Mouse (Mus musculus) layer of hippocampus, postnatal 10 days (tissue): ENCODE measurements at regions not wholly inside any gene's neighbourhood (a gene's known extent, or its start where the extent isn't known, plus 50 kb on each side); places are given as distances from the start of the nearest gene placed in this dataset.

Experiments
- DNase-seq, 2 experiments: peaks; one replicate each; pipeline ENCODE4 v3.0.0; 2021; ENCODE audit warnings: low spot score in 2 of 2

DNA sequence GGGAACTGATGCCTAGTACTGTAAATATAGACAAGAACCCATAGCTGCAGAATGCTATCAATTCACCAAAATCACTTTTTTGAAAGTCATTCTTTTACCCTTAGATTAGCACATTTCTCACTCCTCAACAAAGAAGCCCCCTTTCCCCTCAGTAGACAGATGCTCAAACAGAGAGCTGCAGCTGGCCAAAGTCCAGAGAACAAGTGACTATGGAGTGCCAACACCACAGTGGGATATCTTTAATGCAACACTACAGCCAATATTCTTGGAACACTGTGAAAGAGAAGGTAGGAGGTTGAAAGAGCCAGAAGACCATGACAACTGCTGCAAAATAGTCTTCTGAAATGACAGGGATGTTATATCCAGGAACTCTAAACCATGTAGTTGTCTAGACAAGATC is 544.0 kb downstream of the Ets1 start:
- DNase-seq, result no peak

DNA sequence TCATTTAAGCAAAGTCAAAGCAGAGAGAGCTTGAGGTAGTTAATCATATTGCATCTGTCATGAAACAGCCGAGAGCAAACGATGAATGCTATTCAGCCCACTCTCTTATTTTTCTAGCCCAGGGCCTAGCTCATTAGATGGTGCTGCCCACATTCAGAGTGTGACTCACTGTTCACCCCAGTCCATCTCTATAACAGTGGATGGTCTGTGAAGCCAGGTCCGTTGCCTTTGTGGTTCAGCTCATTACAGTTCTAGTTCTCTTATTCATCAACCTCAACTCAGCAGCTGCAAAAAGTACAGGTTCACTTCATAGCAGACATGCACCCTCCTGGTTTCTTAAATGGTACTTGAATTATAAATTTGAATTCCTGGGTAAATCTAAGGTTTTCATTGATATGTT is 551.2 kb downstream of the Ets1 start:
- no peak for DNase-seq

DNA sequence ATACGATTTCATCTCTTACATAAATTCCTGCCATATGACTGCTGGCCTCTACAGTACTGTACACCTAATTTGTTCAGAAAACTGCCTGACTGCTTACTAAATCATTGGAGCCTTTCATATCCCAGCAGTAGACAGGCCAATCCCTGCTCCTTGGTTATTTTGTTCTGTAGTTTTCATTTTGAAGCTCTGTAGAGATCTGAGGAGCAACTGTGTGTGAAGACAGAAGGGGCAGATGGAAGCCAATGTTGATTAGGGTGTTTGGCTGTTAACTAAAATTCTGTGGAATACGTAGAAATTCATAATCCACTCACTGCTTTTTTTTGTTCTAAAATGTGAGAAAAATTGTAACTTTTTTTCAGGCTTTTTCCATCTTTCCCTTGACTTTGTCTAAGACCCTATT is 573.1 kb downstream of the Ets1 start:
- DNase-seq, result no peak

DNA sequence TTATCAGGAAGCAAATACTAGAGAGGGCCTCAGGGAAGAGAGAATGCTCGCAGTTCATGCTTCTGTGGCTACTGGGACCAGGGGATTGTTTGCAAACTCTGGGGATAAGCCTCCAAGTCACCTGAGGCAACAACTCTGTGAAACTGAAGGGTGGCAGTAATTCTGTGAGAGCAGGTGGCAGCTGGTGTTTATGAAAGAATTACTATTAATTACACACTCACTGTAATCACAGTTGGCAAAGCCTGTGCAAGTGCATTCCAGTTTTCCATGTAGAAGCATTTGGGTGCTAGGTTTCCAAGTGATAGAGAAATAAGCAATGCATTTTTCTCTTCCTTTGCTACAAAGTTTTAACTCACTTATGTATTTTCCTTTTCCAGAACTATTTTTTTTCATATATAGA is 578.5 kb downstream of the Ets1 start:
- DNase-seq, result peak; percentile 5 to 14

DNA sequence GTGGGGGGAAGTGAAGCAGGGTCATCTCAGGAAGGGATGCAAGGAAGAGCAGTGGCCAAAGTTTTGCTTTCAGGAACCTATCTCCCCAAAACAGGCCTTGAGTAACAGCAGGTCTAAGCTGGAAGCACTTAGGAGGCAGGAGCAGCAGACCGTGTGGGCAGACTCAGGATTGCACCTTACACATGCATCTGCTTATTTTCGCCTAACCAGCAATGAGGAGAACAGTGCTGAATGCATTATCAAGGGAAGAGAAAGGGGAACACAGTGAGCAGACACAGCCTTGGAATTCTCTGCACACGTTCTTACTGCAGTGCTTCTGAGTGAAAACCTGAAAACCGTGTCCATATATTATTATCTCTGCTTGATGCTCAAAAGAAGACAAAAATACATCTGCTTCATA is 585.0 kb downstream of the Ets1 start:
- no peak for DNase-seq

DNA sequence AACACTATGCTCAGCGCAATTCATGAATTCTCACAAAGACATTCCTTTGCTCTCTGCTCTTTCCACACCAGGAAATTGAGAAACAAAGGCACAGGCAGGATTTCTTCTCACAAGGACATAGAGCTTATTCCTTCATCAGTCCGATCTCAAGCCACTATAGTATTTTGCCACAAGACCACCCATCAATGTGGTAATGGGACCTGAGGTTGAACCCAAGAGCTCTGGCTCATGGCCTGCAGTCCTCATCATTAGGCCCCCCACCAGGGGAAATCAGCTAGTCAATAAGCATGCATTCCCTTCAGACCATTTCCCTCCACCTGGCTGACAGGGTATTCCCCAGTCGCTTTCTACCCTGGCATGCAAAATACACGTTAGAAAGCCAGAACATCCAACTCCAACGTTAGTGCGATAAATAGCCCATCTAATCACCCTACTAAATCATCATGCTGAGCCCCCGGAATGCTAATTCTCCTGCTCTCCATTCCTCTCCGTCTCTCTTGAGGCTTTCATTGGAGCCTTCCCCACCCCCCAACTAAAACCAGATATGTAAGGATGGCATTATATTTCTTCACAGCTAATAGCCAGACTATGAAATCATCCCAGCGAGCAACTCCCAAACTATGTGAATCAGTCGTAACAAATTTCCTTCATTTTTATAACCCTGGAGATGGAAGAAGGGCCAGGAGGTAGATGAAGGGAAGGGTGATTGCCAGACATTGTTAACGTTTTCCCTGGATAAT is 586.2 kb downstream of the Ets1 start:
- DNase-seq, result no peak

DNA sequence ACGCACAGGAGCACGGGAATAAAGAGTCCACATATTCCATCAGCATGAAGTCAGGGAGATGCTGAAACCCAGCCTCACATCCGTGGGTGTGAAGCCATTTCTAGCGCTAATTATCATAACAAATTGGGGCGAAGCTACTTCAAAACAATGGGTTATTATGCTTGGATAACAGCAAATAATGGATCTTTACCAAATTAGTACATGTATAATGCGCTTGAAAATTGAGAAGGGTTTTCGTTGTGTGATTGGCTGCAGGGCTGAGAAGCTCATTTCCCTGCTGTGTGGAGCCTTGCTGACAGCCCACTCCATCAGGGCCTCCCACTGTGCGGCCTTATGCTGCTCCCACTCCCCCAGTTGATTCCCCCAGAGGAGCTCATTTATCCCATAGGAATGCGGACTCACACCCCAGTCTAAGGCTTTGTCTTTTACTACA is 597.7 kb downstream of the Ets1 start:
- no peak for DNase-seq

DNA sequence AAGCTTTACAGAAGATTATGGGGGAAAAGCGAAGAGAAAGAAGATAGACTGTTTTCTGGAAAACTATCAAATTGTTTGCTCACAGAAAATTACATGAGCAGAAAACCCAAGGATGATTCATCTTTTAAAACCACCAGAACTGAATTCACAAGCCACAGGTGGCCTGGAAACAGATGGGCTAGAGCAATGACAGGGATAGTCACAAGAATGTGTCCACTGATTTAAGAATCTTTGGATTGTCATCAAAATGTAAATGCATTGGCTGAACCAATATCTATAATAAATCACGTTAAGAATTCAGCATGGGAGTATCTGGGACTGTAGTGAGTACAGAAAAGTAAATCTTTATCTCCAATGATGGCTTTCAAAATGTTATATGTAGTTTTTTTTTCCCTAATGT is 602.2 kb downstream of the Ets1 start:
- no peak for DNase-seq

DNA sequence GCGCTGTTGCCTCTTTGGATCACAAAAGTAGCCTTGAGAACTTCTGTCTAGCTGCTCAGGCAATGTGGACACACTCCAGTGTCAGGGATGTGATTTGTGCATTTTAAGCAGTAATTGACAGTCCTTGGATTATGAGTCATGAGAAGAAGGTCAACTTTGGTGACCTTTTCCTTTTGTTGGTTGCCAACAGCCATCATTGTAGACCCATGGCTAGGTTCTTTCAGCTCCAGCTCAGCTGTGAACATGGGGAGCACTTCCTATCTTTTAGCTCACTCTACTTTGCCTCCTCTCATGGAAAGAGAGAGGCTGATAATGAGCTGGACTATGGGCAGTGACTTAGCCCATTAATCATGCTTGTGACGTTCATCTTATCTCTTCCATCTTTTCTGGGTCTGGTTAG is 602.8 kb downstream of the Ets1 start:
- DNase-seq, result no peak

DNA sequence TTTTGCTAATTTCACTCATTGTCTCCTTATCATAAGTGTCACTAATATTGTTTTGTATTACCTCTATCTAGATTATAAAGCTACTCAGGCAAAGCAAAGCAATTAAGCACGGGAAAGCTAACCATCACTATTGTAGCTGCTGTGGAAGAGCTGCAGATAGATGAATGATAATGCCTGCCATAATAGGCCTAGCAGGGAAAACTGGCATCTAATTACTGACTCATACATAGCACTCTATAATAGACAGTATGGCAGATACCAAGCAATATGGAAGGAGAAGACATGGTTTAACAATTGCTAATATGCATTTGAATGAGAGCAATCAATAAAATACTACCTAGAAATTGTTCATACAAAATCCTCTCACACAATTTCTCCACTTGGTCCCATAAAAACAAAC is 604.5 kb downstream of the Ets1 start:
- DNase-seq, result no peak

DNA sequence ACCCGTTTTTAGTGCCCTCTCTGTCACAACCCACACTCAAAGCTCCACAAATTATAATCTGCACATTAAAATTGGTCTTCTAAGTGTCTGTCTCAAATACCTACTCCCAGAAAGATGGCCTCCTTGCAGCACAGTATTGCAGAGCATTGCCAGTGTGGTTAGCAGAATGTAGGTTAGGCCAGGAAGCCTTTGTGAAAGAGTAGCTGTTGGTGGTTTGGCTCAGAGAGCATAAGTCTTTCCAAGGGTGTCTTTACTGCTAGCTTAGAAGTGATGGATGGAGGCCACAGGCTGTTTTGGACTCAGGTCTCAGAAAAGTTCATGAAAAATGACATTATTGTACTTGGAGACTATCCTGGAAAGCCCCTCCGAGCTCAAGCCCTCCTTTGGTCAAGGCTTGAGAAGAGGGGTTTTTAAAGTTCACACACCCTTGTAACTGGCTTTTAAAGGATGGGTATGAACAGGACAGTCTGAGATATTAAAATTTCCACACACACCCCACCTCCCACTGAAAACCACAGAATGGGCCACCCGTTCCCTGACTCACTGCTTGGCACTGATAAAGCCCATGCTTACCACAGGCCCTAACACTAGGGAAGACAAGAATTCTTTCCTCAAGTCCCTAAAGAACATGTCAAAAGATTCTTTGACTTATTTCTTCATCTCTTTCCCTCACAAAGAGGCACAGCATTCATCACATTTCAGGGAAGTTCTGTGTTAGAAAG is 605.1 kb downstream of the Ets1 start:
- DNase-seq, result no peak

DNA sequence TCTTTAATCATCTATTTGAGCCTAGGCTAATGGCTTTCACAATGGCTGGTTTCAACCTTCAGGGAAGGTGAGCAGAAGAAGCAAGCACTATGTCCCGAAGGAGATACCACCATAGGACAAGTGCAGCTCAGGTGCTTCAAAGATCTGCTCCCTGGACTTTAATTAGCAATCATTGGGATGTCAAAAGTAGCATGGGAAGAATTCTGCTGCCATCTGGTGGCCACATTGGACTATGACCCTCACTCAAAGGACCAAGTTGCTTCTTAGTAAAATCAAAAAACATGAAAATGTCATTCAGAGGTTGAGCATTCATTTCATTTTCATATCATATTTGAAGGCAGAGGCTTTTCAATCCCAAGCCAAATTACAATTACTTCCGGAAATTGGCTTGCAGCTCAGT is 610.9 kb downstream of the Ets1 start:
- DNase-seq, result peak; percentile 67 to 76

DNA sequence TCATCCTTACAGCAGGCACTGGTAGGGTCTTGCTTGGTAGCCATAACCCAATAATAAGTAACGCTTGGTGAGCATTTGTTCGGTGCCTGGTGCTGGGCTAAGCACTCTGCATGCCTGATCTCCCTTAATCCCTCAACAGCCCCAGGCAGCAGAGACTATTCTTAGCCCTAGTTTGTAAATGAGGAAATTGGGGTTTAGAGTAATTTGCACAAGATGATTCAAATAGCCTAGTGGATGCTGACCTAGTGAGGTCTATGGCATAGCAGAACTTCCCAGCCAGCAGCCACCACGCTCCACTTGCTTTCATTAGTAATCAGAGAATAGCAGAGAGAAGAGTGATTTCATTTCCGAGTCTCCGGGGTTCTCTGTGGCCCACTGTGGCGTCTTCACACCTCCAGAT is 622.2 kb downstream of the Ets1 start:
- DNase-seq, result no peak

DNA sequence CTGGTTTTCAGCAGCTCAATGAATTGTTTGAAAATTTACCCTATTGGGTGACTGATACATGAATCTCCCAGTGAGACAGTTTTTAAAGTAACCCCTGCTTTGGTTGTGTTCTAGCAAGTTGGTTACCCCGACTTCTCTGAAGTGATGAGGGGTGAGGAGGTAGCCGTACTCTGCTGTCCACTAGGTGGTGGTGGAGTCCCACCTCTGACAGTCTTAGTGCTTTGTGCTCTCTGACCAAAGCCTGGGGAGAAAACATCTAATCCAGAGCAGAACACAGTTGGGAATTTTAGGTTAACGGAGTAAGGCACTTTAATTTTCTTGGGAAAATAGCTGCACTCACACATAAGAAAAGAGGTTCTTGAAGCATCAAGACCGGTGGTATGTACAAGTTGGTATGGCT is 624.1 kb downstream of the Ets1 start:
- DNase-seq, result peak; percentile 71 to 73

DNA sequence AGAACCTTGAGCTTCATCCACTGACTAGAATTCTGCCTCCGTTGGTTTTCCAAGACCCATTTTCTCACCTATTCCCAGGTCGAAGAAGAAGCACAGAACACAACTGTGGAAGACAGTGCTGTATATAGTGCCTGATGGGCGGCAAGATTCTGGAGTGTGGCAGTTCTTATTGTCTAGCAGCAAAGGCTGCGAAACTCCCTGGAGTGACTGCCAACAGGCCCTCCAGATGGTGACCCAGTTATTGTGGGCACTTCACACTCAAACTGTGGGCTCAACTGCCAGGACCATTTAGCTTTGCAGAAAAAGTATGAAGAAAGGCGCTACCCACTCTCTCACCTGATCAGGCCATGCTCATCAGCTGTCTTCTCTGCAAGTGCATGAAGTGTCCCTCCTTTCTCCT is 653.4 kb downstream of the Ets1 start:
- no peak for DNase-seq

DNA sequence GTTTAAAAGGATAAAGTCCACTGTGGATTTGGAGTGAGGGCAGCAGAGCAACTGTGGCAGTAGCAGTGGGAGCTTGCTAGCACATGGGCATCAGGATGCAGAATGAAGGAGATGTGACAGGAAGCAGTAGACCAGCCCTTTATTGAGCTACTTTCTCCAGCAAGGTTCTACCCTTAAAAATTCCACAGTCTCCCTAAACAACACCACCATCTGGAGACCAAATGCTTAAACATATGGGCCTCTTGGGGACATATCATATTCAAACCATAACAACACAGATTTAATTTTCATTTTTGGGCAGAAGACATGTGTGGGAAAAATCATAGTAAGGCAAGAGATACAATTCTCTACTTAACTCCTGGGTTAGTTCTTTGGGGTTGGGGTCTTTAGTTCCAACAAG is 656.1 kb downstream of the Ets1 start:
- DNase-seq, result no peak

DNA sequence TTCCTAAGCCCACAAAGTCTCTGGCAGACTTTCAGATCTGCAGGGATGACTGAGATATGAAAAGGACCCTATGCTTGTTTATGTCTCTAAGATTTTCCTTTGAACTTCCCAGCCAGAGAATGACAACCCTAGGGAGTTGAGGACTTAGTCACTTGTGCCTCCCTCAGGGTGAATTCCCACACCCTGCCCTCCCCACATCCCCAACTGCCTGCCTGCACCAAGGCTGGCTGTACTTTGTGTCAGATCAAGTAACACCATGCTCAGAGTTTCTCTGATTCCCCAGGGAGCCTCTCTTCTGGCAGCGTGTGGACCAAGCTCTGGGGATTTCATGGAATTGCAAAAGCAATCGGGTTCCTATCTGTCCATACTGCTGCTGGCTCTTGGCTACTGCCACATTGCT is 659.9 kb downstream of the Ets1 start:
- no peak for DNase-seq

DNA sequence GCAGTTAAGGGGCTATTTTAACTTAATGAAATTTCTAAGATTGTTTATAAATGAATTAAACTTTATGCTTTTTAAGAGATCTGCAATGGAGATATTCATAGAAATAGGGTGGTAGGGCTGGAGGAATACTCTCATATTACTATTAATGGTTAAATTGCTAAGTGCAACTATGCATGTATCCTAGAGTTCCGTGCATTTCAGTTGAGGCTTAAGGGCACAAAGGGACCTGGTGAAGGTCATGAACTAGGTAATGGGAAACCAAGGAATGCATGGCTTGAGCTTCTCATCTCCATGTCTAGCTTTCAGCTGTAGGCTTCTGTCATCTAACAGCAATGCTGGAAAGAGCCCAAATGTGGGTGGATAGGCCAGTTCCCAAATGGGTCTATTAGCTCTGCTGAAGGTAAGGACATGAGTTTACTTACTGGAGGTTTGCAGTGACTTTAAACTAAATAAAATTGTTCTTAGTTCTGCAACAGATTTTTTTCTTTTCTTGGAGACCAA is 683.6 kb downstream of the Ets1 start:
- DNase-seq, result no peak

DNA sequence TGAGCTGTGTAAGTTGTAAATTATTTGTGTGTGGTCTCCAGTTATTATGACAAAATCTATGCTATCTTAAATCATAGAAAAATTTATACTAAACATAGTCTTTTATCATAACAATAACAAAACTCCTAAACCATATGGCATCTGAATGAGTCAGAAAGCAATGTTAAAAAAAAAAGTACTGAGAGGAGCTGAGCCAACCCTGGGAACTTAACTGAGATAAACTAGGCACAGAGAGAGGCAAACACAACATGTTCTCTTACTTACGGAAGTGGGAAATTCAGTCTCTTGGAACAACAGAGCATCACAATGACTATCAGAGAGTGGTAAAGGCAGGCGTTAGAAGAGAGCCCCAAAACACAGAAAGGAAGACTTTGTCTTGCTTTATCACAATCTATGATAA is 691.7 kb downstream of the Ets1 start:
- DNase-seq, result no peak

DNA sequence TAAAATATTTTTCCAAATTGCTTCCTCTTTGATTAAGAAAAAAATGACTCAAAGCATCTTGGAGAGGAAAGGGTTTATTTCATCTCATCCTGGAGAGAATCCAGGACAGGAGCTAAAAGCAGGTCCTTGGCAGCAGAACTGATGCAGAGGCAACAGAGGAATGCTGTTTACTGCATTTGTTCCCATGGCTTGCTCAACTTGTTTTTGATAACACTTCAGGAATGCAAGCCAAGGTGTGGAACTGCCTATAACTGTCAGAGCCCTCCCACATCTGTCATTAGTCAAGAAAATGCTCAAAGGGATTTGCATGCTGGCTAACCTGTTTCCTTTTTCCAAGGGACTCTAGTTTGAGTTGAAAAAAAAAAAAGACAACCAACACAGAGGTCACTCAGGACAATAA is 714.2 kb downstream of the Ets1 start:
- no peak for DNase-seq

DNA sequence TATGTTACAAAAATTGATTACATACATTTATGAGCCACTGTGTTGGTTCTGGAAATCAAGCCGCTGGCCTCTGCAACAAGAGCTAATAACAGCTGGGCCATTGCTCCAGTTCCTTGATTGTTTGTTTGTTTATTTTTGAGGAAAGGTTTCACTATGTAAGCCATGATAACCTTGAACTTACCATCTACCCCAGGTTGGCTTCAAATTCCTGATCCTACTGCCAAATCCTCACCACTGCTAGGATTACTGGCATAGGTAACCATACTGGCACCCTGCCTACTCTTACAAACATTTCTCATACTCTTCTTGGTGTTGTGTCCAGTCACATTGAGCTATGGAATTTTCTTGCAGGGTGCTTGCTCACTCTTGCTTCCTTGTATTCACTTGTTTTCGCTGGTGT is 720.6 kb downstream of the Ets1 start:
- DNase-seq, result no peak

DNA sequence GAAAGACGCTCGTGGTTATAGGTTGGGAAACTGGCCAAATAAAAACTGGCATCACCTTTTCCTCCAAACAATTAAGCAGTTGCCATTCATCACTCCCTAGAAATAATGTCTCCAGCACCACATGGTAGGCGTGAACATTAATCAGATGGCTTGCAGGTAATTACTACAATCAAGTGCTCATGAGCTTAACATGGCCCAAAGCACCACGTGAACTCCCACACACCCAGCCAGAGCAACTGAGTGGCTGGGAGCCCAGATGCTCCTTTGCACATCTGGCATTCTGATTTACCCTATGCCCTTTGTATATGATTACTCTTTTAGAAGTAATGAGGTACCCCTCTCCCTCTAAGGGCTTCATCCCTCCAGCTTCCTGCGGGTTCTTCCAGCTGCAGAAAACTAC is 724.9 kb downstream of the Ets1 start:
- no peak for DNase-seq

DNA sequence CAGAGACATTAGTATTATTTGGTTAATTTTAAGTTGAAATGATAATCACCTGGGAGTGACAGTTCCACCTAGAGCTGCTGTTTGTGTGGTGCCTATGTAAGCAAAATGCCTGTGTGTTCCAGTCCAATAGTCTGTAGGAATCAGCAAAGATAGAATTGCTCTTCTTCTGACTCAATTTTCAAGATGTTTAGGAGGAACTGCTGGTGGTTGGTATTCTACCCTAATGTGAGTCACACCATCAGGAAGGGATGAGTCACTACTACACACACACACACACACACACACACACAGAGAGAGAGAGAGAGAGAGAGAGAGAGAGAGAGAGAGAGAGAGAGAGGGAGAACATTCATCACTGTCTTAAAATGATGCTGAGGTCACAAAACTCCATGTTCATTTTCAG is 753.1 kb downstream of the Ets1 start:
- DNase-seq, result no peak
